Mouse (Mus musculus) ovary, postnatal 10 days (tissue): ENCODE results near the gene Ddx42.
"Not testable (repeated sequence)": the region's sequence is repeated elsewhere in the genome, so short reads cannot be mapped to it uniquely, and the experiment has no call there.

ENCODE experiments used
- DNase-seq: peaks from one replicate; pipeline ENCODE4 v3.0.0; 2022; ENCODE audit warnings: low spot score

Gene Ddx42

GRCm38 (mm10) chr11:106201337-106202122 is 15.2 kb upstream of the Ddx42 start:
- no peak for DNase-seq

GRCm38 (mm10) chr11:106202123-106202465 is 14.6 kb upstream of the Ddx42 start, which contains the start of gene Strada:
Gene Strada, minus strand, starts transcription at chr11:106202168.
- DNase-seq, result no peak

DNA sequence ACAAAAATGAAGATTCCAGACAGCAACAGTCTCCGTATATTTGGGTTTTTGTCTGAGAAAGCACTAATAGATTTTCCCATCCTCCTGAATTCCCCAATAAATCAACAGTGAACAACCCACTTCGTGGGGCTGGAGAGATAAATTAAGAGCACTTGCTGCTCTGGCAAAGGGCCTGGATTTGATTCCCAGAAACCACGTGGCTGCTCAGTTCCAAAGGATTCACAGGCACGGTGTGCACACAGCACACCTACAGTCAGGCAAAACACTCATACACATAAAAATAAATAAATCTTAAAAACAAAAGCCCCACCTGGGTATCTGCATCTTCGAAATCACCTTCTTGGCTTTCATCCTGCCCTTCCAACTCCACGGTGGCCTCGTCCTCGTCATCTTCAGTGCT is 4.0 kb upstream of the Ddx42 start:
- no peak for DNase-seq

DNA sequence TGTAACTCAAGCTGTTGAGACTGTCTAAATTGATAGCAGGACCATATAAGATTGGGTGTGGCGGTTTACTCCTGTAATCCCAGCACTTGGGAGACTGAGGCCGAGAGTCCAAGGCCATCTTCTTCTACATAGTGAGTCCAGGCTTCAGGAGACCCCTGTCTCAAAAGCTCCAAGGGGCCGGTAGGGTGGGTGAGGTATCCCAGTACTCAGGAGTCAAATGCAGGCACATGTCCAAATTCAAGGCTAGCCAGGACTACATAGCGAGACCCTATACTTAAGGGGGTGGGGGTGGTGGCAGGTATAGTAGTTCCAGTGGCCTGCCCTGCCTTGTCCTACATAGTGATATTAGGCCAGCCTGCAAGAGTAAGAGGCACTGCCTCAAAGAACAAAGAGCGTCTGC is 1.9 kb upstream of the Ddx42 start:
- DNase-seq, result no peak

GRCm38 (mm10) chr11:106215450-106215859 is 1.3 kb upstream of the Ddx42 start:
- no peak for DNase-seq

GRCm38 (mm10) chr11:106215927-106216729 is 598 bp upstream of the Ddx42 start, which contains the start of gene Ccdc47:
Gene Ccdc47, minus strand, starts transcription at chr11:106216344.
- DNase-seq, result no peak

DNA sequence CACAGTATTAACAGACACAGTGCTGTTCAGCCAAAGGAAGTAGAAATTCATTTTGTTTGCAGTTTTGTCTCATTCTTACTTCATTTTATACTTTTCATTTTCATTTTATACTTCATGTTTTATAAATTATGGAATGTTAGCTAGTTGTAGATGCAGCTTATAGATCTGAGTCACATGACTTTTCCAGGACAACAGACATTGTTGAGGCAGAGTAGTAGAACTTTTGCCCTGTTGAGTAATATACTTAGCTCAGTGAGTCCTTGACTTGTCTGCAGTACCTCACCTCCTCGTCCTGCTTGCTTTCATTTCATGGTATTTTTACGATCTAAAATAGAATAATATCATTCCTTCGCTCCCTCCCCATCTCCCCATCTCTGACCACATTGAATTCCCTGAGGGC is 3.9 kb downstream of the Ddx42 start:
- no peak for DNase-seq

GRCm38 (mm10) chr11:106233978-106234377 is 17.3 kb downstream of the Ddx42 start:
- DNase-seq, result not testable (repeated sequence)

DNA sequence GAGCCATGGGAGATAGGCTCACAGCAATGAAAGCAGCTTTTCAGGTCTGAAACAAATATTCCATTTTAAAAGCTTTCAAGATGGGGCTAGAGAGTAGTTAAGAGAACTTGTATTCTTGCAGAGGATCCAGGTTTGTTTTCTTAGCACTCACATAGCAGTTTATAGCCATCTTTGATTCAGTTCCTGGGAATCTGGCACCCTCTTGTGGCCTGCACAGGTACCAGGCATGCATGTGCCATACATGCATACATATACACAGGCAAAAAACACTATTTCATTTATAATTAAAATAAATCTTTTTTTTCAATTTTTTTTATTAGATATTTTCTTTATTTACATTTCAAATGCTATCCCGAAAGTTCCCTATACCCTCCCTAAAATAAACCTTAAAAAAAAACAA is 30.1 kb downstream of the Ddx42 start:
- DNase-seq, result no peak

DNA sequence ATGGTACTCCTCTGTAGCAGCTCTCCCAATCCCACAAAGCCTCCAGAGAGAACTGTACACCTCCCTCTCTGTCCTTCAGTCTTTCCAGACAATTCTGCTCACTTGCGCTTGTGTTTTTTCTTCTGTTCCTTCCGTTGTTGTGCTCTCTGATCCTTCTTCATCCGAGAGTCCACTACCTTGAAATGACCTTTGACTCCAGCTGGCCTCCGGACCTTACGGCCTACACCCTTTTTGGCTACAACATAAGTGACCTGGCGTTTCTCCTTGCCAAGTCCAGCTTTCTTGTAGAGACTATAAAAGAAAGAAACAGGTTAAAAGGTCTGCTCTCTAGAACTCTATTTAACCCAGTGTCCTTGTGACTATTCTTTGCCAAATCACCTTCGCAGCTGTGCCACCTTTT is 32.6 kb downstream of the Ddx42 start:
- no peak for DNase-seq

- DNase-seq, result no peak
Measured at GRCm38 (mm10) chr11:106254767-106255166, 38.0 kb downstream of the Ddx42 start.

DNA sequence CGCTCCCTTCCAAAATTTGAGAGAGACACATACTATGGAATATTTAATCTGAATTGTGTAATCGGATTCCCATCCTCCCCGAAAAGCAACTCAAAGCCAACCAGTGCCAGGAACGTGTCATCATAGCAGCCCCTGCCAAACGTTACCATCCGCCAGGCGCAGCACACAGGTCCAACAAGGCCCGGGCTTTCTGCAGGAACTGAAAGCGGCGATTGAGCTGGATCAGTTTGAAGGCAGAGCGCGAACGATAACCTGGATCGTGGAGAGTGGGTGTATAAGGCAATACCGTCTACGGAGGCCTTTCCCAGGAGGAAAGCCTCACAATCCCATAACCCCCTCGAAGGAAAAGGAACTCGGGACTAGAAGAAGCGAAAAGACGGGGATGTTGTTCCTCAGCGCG is 38.4 kb downstream of the Ddx42 start:
- no peak for DNase-seq

GRCm38 (mm10) chr11:106255685-106256451 is 39.1 kb downstream of the Ddx42 start, which contains the start of the genes Ftsj3 and Psmc5:
Gene Ftsj3, minus strand, starts transcription at chr11:106256079.
Gene Psmc5, plus strand, starts transcription at chr11:106256154.
- DNase-seq, result peak; percentile 98

DNA sequence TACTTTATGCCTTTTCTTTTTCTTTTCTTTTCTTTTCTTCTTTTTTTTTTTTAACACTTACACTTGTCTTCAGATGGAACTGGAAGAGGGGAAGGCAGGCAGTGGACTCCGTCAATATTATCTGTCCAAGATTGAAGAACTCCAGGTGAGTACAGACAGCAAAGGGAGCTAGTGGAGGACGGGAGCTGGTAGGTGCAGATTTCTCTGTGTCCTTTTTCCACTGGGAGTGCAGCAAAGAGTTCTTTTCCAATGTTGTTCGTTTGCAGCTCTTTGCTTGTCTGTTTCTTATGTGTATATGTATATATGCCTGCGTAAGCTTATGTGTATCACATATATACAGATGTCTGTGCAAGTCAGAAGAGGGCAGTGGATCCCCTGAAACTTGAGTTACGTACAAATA is 40.0 kb downstream of the Ddx42 start:
- DNase-seq, result no peak

DNA sequence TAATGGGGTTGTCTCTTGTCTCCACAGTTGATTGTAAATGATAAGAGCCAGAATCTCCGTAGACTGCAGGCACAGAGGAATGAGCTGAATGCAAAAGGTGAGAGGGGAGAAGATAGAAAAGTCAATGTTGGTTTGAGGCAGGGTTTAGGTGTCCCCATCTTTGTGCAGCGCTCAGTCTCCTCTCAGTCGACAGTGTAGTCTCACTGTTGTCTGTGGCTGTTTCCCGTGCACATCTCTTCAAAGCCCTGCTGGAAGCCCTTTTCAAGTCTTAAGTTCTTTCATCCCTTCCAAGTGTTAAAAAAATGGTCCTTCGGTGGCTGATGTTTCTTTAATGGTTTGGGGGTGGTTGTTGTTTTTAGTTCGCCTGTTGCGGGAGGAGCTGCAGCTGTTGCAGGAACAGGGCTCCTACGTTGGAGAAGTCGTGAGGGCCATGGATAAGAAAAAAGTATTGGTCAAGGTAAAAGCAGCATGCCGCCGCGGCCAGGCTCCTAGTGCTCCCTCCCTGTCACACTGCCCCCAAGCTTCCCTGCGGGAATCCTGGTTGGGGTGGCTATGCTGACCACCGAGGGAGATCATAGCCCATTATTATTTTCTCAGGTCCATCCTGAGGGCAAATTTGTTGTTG is 44.2 kb downstream of the Ddx42 start:
- no peak for DNase-seq

GRCm38 (mm10) chr11:106263963-106264362 is 47.2 kb downstream of the Ddx42 start:
- DNase-seq, result no peak

DNA sequence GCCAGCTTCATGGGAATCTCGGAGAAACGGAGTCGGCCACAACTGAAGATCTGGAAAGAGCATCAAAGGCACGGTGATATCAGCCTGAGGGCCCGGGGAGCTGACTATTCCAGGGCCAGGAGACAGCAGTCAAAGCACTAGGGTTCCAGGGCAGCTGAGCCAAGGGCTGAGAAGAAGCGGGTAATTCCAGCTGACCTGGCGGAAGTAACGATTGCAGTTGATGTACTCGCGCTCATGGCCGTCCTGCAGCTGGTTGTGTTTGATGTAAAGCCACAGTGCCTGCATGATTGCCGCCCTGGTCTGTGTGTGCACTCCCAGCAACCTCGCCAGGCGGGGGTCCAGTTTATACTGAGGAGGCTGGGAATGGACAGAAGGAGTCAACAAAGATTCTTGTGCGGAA is 48.3 kb downstream of the Ddx42 start:
- DNase-seq, result no peak

GRCm38 (mm10) chr11:106265570-106265969 is 48.8 kb downstream of the Ddx42 start:
- no peak for DNase-seq

DNA sequence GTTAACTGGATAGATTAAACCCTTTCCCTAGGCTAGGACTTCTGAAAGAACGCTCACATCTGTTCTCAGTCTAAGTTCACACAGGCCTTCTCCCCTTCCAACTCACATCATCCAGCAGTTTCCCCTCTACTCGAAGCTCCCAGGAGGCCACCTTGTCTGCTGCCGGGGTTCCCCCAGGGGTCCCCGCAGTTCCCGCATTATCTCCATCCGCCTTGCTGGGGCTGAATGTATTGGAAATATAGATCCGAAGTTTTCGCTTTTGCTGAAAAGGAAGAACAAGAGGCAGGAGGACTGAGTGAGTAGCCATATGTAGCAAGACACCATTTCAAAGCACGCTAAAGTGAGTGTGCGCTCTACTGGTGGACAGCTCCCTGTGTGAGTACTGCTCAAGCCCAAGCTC is 49.7 kb downstream of the Ddx42 start:
- no peak for DNase-seq

DNA sequence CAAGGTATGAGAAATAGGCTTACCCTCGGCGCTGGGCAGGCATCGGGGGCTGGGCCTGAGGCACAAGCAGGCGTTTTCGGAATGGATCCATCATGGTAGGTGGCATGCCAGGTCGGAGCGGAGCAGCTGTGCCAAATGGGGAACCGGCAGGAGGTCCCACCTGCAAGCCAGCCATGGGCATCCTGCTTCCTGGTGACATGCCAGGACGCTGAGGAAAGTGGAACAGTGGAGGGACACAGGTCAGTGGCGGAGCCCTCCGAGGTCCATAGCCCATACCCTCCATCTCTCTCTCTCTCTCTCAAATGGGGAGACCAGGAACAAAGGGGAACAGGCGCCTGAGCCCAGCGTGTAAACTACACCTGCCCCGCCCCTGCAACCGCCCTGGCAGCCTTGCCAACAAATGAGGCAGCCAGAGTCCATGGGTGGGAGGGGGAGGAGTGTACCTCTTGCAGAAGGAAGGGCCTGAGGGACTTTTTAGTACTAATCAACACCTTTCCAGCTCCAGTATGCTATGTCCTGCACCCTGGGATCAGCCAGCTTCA is 50.7 kb downstream of the Ddx42 start:
- peak; percentile 23 for DNase-seq

DNA sequence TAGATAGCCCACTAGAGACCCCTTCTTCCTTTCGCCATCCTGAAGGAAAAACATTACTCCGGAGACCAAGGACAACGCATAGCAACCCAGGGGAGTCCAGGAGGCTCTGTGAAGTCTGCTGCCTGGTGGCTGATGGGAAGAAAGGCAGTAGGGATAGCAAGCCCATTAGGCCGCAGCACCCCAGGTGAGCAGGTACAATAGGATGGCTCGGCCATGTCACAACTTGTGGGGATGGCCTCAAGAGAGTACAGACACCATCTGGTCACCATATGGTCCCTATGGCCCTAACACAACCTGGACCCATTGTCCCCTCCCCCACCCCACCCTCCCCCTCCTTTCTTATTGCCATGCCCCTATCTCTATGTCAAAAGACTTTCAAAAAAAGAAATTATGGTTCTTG is 51.1 kb downstream of the Ddx42 start:
- DNase-seq, result no peak
